Mouse (Mus musculus): ENCODE measurements around the gene Smarca4. TPM values are rescaled to one million over a fixed set of nuclear protein-coding genes. Genes with fewer than 3 reads are reported as not detected.

Gene Smarca4
- total RNA-seq, 2 experiments from 2014 or later: 117 to 124 TPM

GRCm38 (mm10) chr9:21601722-21602399, 14.1 kb upstream of the Smarca4 start:
- H3K4me3 ChIP-seq: no peak overlapping the region
- TF ChIP-seq CTCF (IDR thresholded peaks at IDR 0.05): peak; percentile 85
- DNase-seq (ENCODE audit: extremely low spot score in 1 of 2, low spot score in 2 of 2): peak; percentile 52 to 64
- intact Hi-C loops (cut with DNase I): loop anchor here (1.0 to 10.0 kb wide), 3 partner anchors 200 to 553 kb away; partner anchors contain the start of gene Pigyl
- H3K27ac ChIP-seq: no peak overlapping the region

- peak; percentile 26 for TF ChIP-seq CTCF (IDR thresholded peaks at IDR 0.05)
- no peak for DNase-seq (ENCODE audit: extremely low spot score in 1 of 2, low spot score in 2 of 2)
- Histone ChIP-seq H3K27ac (no peak overlapping the region), H3K4me3 (no peak overlapping the region)
- intact Hi-C loops (cut with DNase I): loop anchor here (5.0 to 10.0 kb wide), 2 partner anchors 198 to 551 kb away; partner anchors contain the start of gene Pigyl
Measured at GRCm38 (mm10) chr9:21604119-21604518, 11.8 kb upstream of the Smarca4 start.

GRCm38 (mm10) chr9:21605865-21606264, 10.1 kb upstream of the Smarca4 start:
- H3K4me3 ChIP-seq: no peak overlapping the region
- no peak for TF ChIP-seq CTCF (IDR thresholded peaks at IDR 0.05)
- no peak overlapping the region for H3K27ac ChIP-seq
- intact Hi-C loops (cut with DNase I): loop anchor here (10.0 kb wide), 1 partner anchor 549 kb away; the partner anchor contains the start of gene Pigyl
- DNase-seq (ENCODE audit: extremely low spot score in 1 of 2, low spot score in 2 of 2): no peak

GRCm38 (mm10) chr9:21606648-21607047, 9.3 kb upstream of the Smarca4 start:
- TF ChIP-seq CTCF (IDR thresholded peaks at IDR 0.05): no peak
- intact Hi-C loops (cut with DNase I): loop anchor here (10.0 kb wide), 1 partner anchor 548 kb away; the partner anchor contains the start of gene Pigyl
- no peak overlapping the region for H3K27ac ChIP-seq
- DNase-seq (ENCODE audit: extremely low spot score in 1 of 2, low spot score in 2 of 2): no peak
- H3K4me3 ChIP-seq: no peak overlapping the region

GRCm38 (mm10) chr9:21609861-21610260, 6.1 kb upstream of the Smarca4 start:
- intact Hi-C loops (cut with DNase I): loop anchor here (10.0 kb wide), 1 partner anchor 545 kb away; the partner anchor contains the start of gene Pigyl
- Histone ChIP-seq H3K27ac (no peak overlapping the region), H3K4me3 (no peak overlapping the region)
- no peak for DNase-seq (ENCODE audit: extremely low spot score in 1 of 2, low spot score in 2 of 2)
- TF ChIP-seq CTCF (IDR thresholded peaks at IDR 0.05): no peak

- intact Hi-C loops (cut with DNase I): loop anchor here (5.0 kb wide), 2 partner anchors 187 to 302 kb away; partner anchors contain the start of gene Rab3d
- TF ChIP-seq CTCF (IDR thresholded peaks at IDR 0.05): no peak
- Histone ChIP-seq H3K4me3 (peak overlapping the region; percentile 78), H3K27ac (peak overlapping the region; percentile 88)
- DNase-seq (ENCODE audit: extremely low spot score in 1 of 2, low spot score in 2 of 2): no peak
Measured at GRCm38 (mm10) chr9:21614864-21615616, 929 bp upstream of the Smarca4 start.

- Histone ChIP-seq H3K27ac (peak overlapping the region; percentile 98), H3K4me3 (peak overlapping the region; percentile 98)
- peak; percentile 86 to 88 for DNase-seq (ENCODE audit: extremely low spot score in 1 of 2, low spot score in 2 of 2)
- TF ChIP-seq CTCF (IDR thresholded peaks at IDR 0.05): no peak
- intact Hi-C loops (cut with DNase I): loop anchor here (5.0 kb wide), 2 partner anchors 186 to 301 kb away; partner anchors contain the start of gene Rab3d
Measured at GRCm38 (mm10) chr9:21616232-21616781, 338 bp downstream of the Smarca4 start.

- Histone ChIP-seq H3K4me3 (peak overlapping the region; percentile 98), H3K27ac (peak overlapping the region; percentile 98)
- no peak for TF ChIP-seq CTCF (IDR thresholded peaks at IDR 0.05)
- no peak for DNase-seq (ENCODE audit: extremely low spot score in 1 of 2, low spot score in 2 of 2)
- intact Hi-C loops (cut with DNase I): loop anchor here (5.0 kb wide), 2 partner anchors 185 to 300 kb away; partner anchors contain the start of gene Rab3d
Measured at GRCm38 (mm10) chr9:21617066-21617465, 1.1 kb downstream of the Smarca4 start.

GRCm38 (mm10) chr9:21620229-21620628, 4.3 kb downstream of the Smarca4 start:
- no peak for TF ChIP-seq CTCF (IDR thresholded peaks at IDR 0.05)
- Histone ChIP-seq H3K27ac (no peak overlapping the region), H3K4me3 (no peak overlapping the region)
- intact Hi-C loops (cut with DNase I): no loop called here
- no peak for DNase-seq (ENCODE audit: extremely low spot score in 1 of 2, low spot score in 2 of 2)

- TF ChIP-seq CTCF (IDR thresholded peaks at IDR 0.05): no peak
- no peak for DNase-seq (ENCODE audit: extremely low spot score in 1 of 2, low spot score in 2 of 2)
- H3K27ac ChIP-seq: no peak overlapping the region
- intact Hi-C loops (cut with DNase I): no loop called here
- H3K4me3 ChIP-seq: no peak overlapping the region
Measured at GRCm38 (mm10) chr9:21622676-21623075, 6.7 kb downstream of the Smarca4 start.

GRCm38 (mm10) chr9:21625342-21626339, 9.7 kb downstream of the Smarca4 start:
- Histone ChIP-seq H3K27ac (no peak overlapping the region), H3K4me3 (no peak overlapping the region)
- intact Hi-C loops (cut with DNase I): no loop called here
- TF ChIP-seq CTCF (IDR thresholded peaks at IDR 0.05): no peak
- no peak for DNase-seq (ENCODE audit: extremely low spot score in 1 of 2, low spot score in 2 of 2)
